Mouse (Mus musculus) forebrain, embryonic 11.5 days (tissue): ENCODE measurements at regions not wholly inside any gene's neighbourhood (a gene's known extent, or its start where the extent isn't known, plus 50 kb on each side); places are given as distances from the start of the nearest gene placed in this dataset.
"Not testable (repeated sequence)": the region's sequence is repeated elsewhere in the genome, so short reads cannot be mapped to it uniquely, and the experiment has no call there.

Experiments used
- ATAC-seq: fragments of 200-750 bp; cut with Nextera tagmentation; replicated peaks from 2 replicates; pipeline ENCODE4 v1.8.0; 2017; ENCODE audit warnings: moderate TSS enrichment; ENCODE audit not compliant: low FRiP score
- DNase-seq: peaks from one replicate; pipeline ENCODE4 v3.0.0-alpha.2; 2017; ENCODE audit warnings: low spot score
- H3K27ac ChIP-seq: fragments of 300-500 bp; sonication (generic); 2 replicates; pipeline ENCODE4 v1.5.1; 2014; ENCODE audit warnings: low read depth, low read length
- H3K27me3 ChIP-seq: fragments of 300-500 bp; sonication (generic); 2 replicates; pipeline ENCODE4 v1.6.1; 2014; ENCODE audit warnings: mild to moderate bottlenecking, low read length, mixed read lengths; ENCODE audit not compliant: control insufficient read depth, insufficient read depth
- H3K36me3 ChIP-seq: fragments of 300-500 bp; sonication (generic); 2 replicates; pipeline ENCODE4 v1.6.1; 2014; ENCODE audit warnings: mild to moderate bottlenecking, low read length, moderate library complexity, mixed read lengths; ENCODE audit not compliant: control insufficient read depth, insufficient read depth
- H3K4me1 ChIP-seq: fragments of 300-500 bp; sonication (generic); replicated peaks from 2 replicates; pipeline ENCODE4 v1.6.1; 2014; ENCODE audit warnings: low read length, mixed read lengths; ENCODE audit not compliant: control insufficient read depth, insufficient read depth
- H3K4me2 ChIP-seq: fragments of 300-500 bp; sonication (generic); 2 replicates; pipeline ENCODE4 v1.6.1; 2014; ENCODE audit warnings: low read depth, mild to moderate bottlenecking, low read length, moderate library complexity, mixed read lengths; ENCODE audit not compliant: severe bottlenecking
- H3K4me3 ChIP-seq: fragments of 300-500 bp; sonication (generic); 2 replicates; pipeline ENCODE4 v1.5.1; 2014; ENCODE audit warnings: low read depth, low read length
- H3K9ac ChIP-seq: fragments of 300-500 bp; sonication (generic); 2 replicates; pipeline ENCODE4 v1.6.1; 2014; ENCODE audit warnings: low read length
- H3K9me3 ChIP-seq: fragments of 300-500 bp; sonication (generic); 2 replicates; pipeline ENCODE4 v1.6.1; 2016; ENCODE audit warnings: low read length, mixed read lengths; ENCODE audit not compliant: control insufficient read depth
- WGBS: fragments of 180-500 bp; shearing (Covaris S2); extraction: QIAGEN DNeasy Blood & Tissue Kit; methylation state at CpG from one replicate; pipeline ENCODE4 v1.1.7; 2014; 5-methylcytosine and 5-hydroxymethylcytosine counted together

DNA sequence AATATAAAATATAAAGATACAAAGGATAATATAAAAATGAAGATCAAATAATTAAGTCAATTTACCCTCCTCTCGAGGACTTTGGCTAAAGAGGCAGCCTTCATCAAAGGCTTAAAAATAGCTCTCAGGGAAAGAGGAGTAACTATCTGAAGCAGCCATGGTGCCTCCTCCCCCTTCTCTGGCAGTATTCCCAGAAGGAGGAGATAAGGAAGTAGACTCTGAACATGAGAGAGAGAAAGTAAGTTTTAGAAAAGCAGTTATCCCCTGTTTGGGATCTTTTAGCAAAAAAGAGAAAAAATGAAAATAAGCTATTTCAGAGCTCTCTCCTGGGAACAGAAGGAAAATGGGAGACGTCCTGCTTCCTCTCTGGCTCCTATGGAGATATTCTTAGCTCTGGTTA lies 406.7 kb upstream of the Jmjd1c start:
- H3K4me1 ChIP-seq, H3K9me3 ChIP-seq, ATAC-seq, H3K27me3 ChIP-seq, DNase-seq, H3K27ac ChIP-seq, H3K36me3 ChIP-seq, H3K4me2 ChIP-seq, H3K4me3 ChIP-seq, H3K9ac ChIP-seq: not testable (repeated sequence)
- 78% methylated on average over 2 of the region's 2 CpGs for WGBS

DNA sequence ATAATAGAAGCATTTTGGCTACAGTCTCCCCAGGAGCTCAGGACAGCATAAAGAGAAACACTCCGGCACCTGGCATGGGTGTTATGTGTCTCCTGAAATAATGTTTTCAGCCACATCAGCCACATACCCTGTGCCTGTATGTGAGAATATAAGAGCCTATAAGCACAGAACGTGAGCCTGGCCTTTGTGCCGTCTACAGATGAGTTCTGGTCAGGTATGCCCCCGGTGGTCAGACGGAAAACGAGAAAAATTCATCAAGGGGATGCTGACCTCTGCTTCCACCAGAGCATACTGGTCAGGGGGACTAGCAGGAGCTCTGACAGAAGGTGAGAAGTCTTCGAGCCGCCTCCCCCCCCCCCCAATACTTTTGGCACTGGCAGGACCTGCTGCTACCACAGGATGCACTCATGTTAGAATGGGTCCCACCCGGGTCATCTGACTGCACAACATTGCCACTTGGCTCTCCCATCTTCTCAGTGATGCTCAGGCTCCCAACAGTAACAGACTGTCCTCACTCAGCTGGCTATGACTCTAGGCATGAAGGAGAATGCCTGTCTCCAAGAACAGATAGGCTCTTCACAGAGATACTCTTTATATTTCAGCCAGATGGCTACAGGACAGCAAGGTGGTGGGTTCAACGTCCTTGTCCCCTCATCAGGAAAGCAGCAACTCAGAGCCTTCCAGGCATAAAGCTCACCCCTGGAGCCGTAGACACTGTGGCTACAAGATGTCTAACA lies 401.2 kb upstream of the Jmjd1c start:
- no peaks in the 10 kb centered on the region for H3K4me1 ChIP-seq
- WGBS: 92% methylated on average over 11 of the region's 11 CpGs
- ATAC-seq: no peak
- H3K9me3 ChIP-seq: no peaks in the 10 kb centered on the region
- H3K4me2 ChIP-seq: no peak overlapping the region
- no peak overlapping the region for H3K4me3 ChIP-seq
- DNase-seq: no peak
- H3K27ac ChIP-seq: no peak overlapping the region
- no peaks in the 10 kb centered on the region for H3K27me3 ChIP-seq
- H3K36me3 ChIP-seq: no peaks in the 10 kb centered on the region
- no peak overlapping the region for H3K9ac ChIP-seq

DNA sequence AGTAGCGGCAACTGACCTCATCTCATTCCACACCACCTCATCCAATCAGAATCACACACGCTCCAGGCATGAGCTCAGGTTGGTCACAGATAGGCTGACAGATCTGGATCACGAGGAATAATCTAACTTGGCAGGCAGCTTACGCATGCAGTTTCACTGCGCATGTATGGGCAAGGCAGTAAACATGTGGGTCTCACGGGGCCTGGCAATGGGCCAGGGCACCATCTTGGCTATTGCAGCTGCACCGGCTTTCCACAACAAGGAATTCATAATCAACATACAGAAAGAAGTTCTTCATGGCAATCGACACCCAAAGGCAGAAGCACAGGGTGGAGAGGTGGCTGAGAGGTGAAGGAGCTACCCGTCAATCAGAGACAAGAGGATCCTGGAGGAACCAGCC lies 381.0 kb upstream of the Jmjd1c start:
- WGBS: 93% methylated on average over 9 of the region's 9 CpGs
- ATAC-seq, H3K9me3 ChIP-seq, H3K4me3 ChIP-seq, H3K4me2 ChIP-seq, H3K36me3 ChIP-seq, H3K27ac ChIP-seq, H3K9ac ChIP-seq, H3K4me1 ChIP-seq, H3K27me3 ChIP-seq, DNase-seq: not testable (repeated sequence)

DNA sequence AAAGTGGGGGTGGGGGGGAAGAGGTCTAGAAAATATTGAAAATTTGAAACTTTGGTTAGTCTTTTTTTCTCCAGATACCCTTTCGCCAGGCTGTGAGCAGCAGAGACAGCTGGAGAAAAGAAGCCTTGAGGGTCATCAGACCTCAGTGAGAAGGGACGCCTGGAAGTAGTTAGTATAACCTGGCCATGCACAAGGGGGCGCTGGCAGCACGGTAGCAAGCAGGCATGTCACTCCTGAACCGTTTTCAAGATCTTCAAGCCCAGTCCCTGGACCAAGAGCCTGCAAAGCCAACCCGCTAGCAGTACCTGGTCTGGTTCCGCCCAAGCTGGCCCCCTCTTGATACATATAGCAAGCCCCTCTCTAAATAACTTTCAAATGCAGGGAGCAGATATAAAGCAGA lies 378.0 kb upstream of the Jmjd1c start:
- H3K9me3 ChIP-seq: no peaks in the 10 kb centered on the region; the same call in 1 of the 2 replicates
- H3K4me1 ChIP-seq: no peaks in the 10 kb centered on the region
- H3K36me3 ChIP-seq: no peaks in the 10 kb centered on the region
- H3K4me2 ChIP-seq: no peak overlapping the region
- H3K27me3 ChIP-seq: no peaks in the 10 kb centered on the region
- no peak overlapping the region for H3K9ac ChIP-seq
- DNase-seq (no peak), ATAC-seq (no peak)
- H3K4me3 ChIP-seq: no peak overlapping the region
- no peak overlapping the region for H3K27ac ChIP-seq
- WGBS: 76% methylated on average over 7 of the region's 7 CpGs

DNA sequence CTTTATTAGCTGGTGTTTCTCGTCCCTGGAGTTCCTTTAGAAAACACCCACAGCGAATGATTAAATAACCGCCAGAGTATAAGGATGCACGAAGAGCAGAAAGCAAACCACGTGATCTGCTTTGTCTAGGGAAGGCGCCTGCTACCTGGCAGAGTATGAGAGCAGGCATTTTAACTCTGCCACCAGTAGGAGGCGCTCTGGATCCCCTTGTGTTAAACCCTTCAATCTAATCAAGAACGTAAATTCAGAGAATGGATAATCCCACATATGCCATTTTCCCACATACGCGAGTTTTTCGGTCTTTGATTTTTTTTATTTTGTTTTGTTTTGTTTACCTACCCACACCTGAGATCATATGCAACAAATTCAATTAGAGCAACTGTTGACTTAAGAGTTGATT lies 376.1 kb upstream of the Jmjd1c start:
- Histone ChIP-seq H3K36me3 (no peaks in the 10 kb centered on the region), H3K9ac (no peak overlapping the region), H3K27me3 (no peaks in the 10 kb centered on the region), H3K4me2 (no peak overlapping the region), H3K4me1 (no peaks in the 10 kb centered on the region), H3K4me3 (no peak overlapping the region), H3K9me3 (no peaks in the 10 kb centered on the region; the same call in 1 of the 2 replicates), H3K27ac (no peak overlapping the region)
- no peak for DNase-seq
- ATAC-seq: no peak
- WGBS: 93% methylated on average over 11 of the region's 11 CpGs

DNA sequence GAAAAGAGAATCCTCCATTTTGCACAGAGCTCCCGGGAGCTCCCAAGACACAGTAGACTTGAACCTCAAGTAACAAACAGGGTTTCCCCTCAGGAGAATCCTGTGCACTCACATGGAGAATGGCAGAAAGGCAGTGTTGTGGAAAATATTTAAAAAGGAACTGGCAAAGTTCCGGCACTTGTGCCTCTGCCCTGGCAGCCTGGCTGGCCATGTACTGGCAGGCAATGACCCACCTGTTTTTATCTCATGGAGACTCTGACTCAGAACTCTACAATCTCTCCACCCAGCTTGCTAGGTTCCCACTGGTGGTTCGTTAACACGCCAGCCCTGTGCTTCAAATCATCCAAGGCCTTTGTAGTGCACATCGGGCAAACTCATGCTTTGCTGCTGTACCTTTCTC lies 362.3 kb upstream of the Jmjd1c start:
- no peaks in the 10 kb centered on the region for H3K36me3 ChIP-seq
- DNase-seq (no peak), ATAC-seq (no peak)
- H3K9me3 ChIP-seq: no peaks in the 10 kb centered on the region
- no peak overlapping the region for H3K27ac ChIP-seq
- no peaks in the 10 kb centered on the region for H3K4me1 ChIP-seq
- H3K4me2 ChIP-seq: no peak overlapping the region
- no peaks in the 10 kb centered on the region for H3K27me3 ChIP-seq
- no peak overlapping the region for H3K9ac ChIP-seq
- WGBS: 95% methylated on average over 5 of the region's 5 CpGs
- no peak overlapping the region for H3K4me3 ChIP-seq

DNA sequence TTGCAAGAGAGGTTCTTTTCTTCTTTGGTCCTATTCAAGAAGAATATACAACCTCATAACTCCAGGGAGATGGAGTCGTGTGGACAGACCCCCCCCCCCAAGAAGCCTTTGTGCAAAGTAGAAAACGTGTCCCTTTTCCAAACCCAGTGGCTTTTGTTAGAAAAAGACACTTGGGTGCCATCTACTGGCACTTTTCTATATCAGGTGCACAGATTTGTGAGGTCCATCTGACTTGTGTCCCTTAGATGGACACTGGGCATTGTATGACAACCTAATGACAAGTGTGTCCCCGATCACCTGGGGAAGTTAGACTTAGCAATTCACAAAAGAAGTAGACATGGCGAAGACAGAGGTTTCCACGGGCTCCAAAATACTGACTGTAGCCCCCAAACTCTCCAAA lies 361.1 kb upstream of the Jmjd1c start:
- ATAC-seq (no peak), DNase-seq (no peak)
- Histone ChIP-seq H3K9ac (no peak overlapping the region), H3K27me3 (no peaks in the 10 kb centered on the region), H3K4me2 (no peak overlapping the region), H3K4me3 (no peak overlapping the region), H3K36me3 (no peaks in the 10 kb centered on the region), H3K27ac (no peak overlapping the region), H3K9me3 (no peaks in the 10 kb centered on the region), H3K4me1 (no peaks in the 10 kb centered on the region)
- WGBS: 65% methylated on average over 5 of the region's 5 CpGs

DNA sequence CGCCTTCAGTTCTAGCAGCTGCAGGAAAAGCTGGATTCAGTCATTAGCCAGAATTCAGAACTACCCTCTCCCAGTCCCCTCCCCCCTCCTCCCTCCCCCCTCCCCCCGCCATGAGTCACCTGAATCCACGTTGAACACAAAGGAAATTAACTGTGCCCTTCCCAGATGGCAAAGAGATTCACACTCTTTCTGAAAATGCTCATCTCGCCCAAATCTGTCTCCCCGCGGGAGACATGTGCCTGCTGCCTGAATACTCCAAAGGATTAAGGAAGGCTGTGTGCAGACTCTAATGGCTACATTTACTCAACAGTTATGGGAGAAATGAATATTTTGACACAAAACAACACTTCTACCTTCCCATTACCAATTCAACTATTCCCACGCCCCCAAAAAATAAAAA lies 356.9 kb upstream of the Jmjd1c start:
- ATAC-seq (no peak), DNase-seq (no peak)
- no peaks in the 10 kb centered on the region for H3K36me3 ChIP-seq
- no peak overlapping the region for H3K4me3 ChIP-seq
- WGBS: 66% methylated on average over 7 of the region's 7 CpGs
- no peaks in the 10 kb centered on the region for H3K9me3 ChIP-seq
- no peak overlapping the region for H3K27ac ChIP-seq
- no peaks in the 10 kb centered on the region for H3K4me1 ChIP-seq
- no peak overlapping the region for H3K9ac ChIP-seq
- no peaks in the 10 kb centered on the region for H3K27me3 ChIP-seq
- no peak overlapping the region for H3K4me2 ChIP-seq

DNA sequence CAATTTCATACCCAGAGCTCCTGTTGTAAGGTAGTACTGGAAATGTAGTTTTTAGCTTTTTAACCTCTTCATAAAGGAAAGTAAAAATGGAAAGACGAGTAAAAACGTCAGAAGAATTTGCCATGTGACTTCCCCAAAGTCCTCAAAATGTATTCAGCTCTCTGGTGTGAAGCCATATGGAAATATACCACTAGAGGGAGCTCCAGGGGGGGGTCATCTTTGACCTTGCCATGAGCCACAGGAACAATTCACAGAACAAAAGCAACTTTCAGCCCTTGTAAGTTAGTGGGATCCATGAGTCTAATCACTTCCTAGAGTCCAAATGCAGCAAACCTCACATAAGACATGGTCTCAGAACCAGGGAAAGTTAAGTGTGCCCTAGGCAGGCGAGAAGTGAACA lies 354.1 kb upstream of the Jmjd1c start:
- Histone ChIP-seq H3K9me3 (no peaks in the 10 kb centered on the region), H3K27me3 (no peaks in the 10 kb centered on the region), H3K9ac (no peak overlapping the region), H3K4me2 (no peak overlapping the region), H3K27ac (no peak overlapping the region), H3K4me1 (no peaks in the 10 kb centered on the region), H3K4me3 (no peak overlapping the region), H3K36me3 (no peaks in the 10 kb centered on the region)
- ATAC-seq: no peak
- DNase-seq: no peak
- WGBS: 71% methylated on average over 3 of the region's 3 CpGs
